Mouse (Mus musculus) midbrain, embryonic 12.5 days (tissue): ENCODE results near the gene Mrpl39. TPM values are rescaled to one million over a fixed set of nuclear protein-coding genes. Genes with fewer than 3 reads are reported as not detected.
A peak's percentile ranks its signal among the peaks of the same experiment; 100 is the strongest.

Experiments
- ATAC-seq: fragments of 200-750 bp; cut with Nextera tagmentation; 2 replicates; pipeline ENCODE4 v1.8.0; 2017; ENCODE audit warnings: low read depth, moderate TSS enrichment, moderate library complexity; ENCODE audit not compliant: low FRiP score
- H3K27ac ChIP-seq: fragments of 300-500 bp; sonication (generic); replicated peaks from 2 replicates; pipeline ENCODE4 v1.5.1; 2016; ENCODE audit warnings: mild to moderate bottlenecking
- H3K27me3 ChIP-seq: fragments of 300-500 bp; sonication (generic); 2 replicates; pipeline ENCODE4 v1.6.1; 2016; ENCODE audit warnings: mild to moderate bottlenecking
- H3K36me3 ChIP-seq: fragments of 300-500 bp; sonication (generic); 2 replicates; pipeline ENCODE4 v1.6.1; 2016
- H3K4me1 ChIP-seq: fragments of 300-500 bp; sonication (generic); 2 replicates; pipeline ENCODE4 v1.6.1; 2016
- H3K4me2 ChIP-seq: fragments of 300-500 bp; sonication (generic); replicated peaks from 2 replicates; pipeline ENCODE4 v1.6.1; 2016; ENCODE audit warnings: mild to moderate bottlenecking, moderate library complexity
- H3K4me3 ChIP-seq: fragments of 300-500 bp; sonication (generic); 2 replicates; pipeline ENCODE4 v1.5.1; 2016; ENCODE audit warnings: mild to moderate bottlenecking
- H3K9ac ChIP-seq: fragments of 300-500 bp; sonication (generic); replicated peaks from 2 replicates; pipeline ENCODE4 v1.6.1; 2016; ENCODE audit warnings: mild to moderate bottlenecking, moderate library complexity
- H3K9me3 ChIP-seq: fragments of 300-500 bp; sonication (generic); 2 replicates; pipeline ENCODE4 v1.6.1; 2016; ENCODE audit warnings: mild to moderate bottlenecking
- WGBS: fragments of 180-500 bp; shearing (Covaris S2); methylation state at CpG from one replicate; pipeline ENCODE4 v1.1.7; 2016; 5-methylcytosine and 5-hydroxymethylcytosine counted together
- polyA plus RNA-seq: library from polyadenylated mRNA; unstranded; fragments of >200 nt; fragmentation: Nextera tagmentation; extraction: Ambion mirVana; gene quantifications from 2 replicates; pipeline ENCODE4 v1.2.1, GENCODE M21; 2016

Gene Mrpl39
- polyA plus RNA-seq, 1 experiment from 2014 or later: 51.3 TPM

DNA sequence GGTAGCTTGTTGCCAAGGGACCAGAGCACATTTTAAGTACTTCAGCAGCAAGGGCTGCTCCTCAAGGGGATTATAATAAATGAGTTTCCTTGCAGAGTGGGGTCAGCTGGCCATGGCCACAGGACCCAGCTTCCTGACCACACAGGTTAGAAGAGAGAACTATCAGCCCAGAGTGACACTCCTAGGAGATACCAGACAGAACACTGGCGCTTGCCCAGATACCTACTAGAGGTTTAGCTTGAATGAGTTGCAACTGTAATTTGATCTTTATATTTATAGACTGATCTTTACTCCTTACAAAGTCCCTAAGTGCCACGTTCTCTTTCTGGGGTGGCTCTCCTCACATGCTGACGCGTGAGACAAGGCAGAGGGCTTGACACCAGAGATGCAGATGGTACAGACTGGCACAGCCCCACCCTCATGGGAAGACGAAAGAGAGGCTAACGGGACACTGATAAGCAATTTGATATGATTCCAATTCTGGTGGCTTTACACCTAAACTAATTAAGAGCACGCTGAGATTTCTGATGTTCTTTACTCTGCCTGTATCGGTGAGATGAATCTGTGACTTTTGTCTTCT lies 30.8 kb downstream of the Mrpl39 start:
- H3K9ac ChIP-seq: no peak overlapping the region
- peaks cover 7% of the 10 kb centered on the region; the same call in 1 of the 2 replicates for H3K4me1 ChIP-seq
- H3K36me3 ChIP-seq: no peaks in the 10 kb centered on the region
- WGBS: 81% methylated on average over 8 of the region's 8 CpGs
- H3K9me3 ChIP-seq: no peaks in the 10 kb centered on the region
- no peak overlapping the region for H3K4me2 ChIP-seq
- H3K27ac ChIP-seq: no peak overlapping the region
- no peak for ATAC-seq
- H3K4me3 ChIP-seq: no peak overlapping the region
- H3K27me3 ChIP-seq: peaks cover 23% of the 10 kb centered on the region

DNA sequence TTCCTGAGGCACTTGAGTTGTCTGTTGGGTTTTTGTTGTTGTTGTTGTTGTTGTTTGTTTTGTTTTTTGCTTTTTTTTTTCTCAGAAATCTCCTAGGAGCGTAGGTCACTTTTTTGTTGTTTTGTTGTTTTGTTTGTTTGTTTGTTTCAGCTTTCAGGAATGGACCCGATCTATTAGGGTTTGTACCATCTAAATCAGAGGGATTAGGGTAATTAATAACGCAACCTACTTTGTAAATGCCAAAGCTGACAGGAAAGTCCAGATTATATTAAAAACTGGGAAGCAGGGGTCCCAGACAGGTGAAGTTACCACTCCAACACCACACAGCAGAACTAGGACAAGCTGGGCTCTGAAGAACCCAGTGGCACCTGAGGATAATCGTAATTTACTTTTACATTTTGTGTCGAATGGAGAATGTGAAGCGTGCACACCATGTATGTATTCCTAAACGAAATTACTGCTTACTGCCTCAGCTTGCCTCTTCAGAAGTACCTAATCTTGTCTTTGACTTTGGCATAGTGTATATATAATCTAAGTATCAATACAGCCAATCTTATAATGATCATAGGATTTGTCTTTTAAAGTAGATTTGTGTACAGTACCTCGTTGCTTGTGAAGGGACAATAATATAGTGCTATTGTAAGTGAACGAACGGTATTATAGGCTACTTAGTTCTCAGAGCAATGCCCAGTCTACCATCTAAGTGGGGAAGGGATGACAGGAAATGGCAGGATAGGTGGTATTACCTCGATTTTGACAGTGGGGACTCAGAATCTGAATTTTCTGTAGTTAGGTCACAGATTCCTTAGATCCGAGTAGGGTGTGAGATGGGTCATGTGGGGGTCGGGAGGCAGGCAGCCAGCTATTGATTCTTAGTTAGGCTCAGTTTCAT lies 31.5 kb downstream of the Mrpl39 start:
- peaks cover 23% of the 10 kb centered on the region for H3K27me3 ChIP-seq
- peak overlapping the region; percentile 98 for H3K4me2 ChIP-seq
- H3K36me3 ChIP-seq: no peaks in the 10 kb centered on the region
- H3K4me3 ChIP-seq: peak overlapping the region; percentile 58
- WGBS: 68% methylated on average over 13 of the region's 13 CpGs
- no peak overlapping the region for H3K9ac ChIP-seq
- no peak for ATAC-seq
- H3K9me3 ChIP-seq: no peaks in the 10 kb centered on the region
- H3K27ac ChIP-seq: no peak overlapping the region
- peaks cover 7% of the 10 kb centered on the region; the same call in 1 of the 2 replicates for H3K4me1 ChIP-seq

DNA sequence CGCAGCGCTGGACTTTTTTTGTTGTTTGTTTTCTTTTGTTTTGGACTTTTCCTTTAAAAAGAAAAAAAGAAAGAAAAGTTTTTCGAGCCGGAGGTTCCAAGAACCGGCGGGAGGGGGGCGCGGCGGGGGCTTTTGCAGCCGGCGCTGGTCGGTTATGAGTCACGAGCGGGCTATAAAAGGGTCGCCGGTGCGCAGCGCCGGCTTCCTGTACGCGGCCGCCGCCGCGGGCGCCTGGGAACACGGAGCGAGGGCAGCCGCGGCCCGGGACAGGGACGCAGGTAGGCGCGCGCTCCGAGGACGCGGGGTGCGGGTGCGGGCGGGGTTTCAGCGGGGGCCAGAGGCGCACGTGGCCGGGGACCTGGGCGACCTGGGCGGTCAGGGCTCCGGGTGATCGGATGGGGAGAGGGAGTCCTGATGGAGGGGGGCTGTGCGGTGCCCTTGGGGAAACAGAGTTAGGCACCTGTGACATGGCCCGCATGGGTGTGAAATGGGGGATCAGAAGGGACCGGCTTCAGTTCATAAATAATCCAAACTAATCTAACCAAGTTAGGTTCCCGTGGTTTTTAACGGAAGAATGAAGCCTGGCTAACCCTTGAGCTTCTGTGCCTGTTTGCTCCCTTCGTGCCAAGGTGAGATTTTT lies 32.3 kb downstream of the Mrpl39 start:
- Histone ChIP-seq H3K9me3 (no peaks in the 10 kb centered on the region), H3K9ac (peak overlapping the region; percentile 68; the same call in 1 of the 2 replicates), H3K4me3 (peak overlapping the region; percentile 58), H3K27ac (no peak overlapping the region), H3K4me2 (peak overlapping the region; percentile 98), H3K4me1 (peaks cover 7% of the 10 kb centered on the region; the same call in 1 of the 2 replicates), H3K36me3 (no peaks in the 10 kb centered on the region), H3K27me3 (peaks cover 23% of the 10 kb centered on the region)
- WGBS: under 1% methylated on average over 50 of the region's 55 CpGs
- ATAC-seq: peak; percentile 81

DNA sequence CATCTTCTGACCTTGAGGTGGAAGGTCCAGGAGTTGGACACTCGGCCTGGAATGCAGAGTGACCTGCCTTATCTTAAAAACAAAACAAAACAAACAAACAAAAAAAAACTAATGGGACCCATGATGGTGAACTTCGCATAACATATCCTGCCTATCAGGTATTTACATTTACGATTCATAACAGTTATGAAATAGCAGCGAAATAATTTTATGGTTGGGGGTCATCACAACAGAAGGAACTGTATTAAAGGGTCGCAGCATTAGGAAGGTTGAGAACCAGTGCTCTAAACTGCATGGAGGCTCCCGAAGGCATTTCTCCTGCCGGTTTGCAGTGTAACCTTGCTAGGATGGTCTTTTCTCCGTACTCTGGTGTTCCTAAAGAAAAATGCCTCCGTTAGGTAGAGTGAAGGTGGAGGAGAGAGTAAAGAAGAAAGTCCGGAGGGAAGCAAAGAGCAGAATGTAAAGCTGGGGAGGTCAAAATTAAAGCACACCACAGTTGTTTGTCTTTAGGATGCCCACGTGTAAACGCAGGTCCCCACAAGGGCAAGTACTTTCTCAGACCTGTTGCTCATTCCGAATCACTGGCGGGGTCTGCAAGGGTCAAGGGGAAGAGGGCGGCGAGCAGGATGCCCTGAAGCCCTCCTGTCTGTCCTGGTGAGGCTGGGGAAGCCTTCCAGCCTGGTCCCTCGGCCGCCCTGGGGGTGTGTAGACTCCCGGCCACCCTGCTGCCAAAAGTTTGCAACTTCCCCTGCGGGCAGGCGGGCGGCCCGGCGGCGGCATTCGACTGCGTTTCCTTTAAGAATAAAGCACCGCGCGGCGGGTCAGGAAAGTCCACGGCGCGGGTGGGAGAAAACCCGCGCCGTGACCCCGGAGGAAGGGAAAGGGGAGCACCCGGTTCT lies 33.1 kb downstream of the Mrpl39 start:
- H3K9ac ChIP-seq: peak overlapping the region; percentile 68; the same call in 1 of the 2 replicates
- WGBS: 13% methylated on average over 39 of the region's 39 CpGs

DNA sequence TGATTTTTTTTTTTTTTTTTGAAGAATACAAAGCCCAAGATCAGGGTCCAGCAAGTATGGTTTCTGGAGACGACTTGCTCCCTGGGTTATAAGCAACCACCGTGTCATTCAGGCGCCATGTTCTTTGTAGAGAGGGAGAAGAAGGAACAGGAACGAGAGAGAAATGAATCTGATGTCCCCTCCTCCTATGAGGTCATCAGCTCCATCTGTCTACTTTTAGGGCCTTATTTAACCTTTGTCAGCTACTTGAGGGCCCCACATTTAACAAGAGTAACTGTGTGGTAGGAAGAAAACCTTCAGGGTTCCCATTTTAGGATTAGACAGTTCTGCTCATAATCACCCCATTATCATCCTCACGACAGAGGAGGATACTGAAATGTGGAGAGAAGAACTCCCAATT lies 34.5 kb downstream of the Mrpl39 start:
- WGBS: 92% methylated on average over 5 of the region's 5 CpGs
- no peak for ATAC-seq
- Histone ChIP-seq H3K9ac (no peak overlapping the region), H3K4me3 (no peak overlapping the region), H3K4me1 (peaks cover 7% of the 10 kb centered on the region; the same call in 1 of the 2 replicates), H3K9me3 (no peaks in the 10 kb centered on the region), H3K27ac (no peak overlapping the region), H3K36me3 (no peaks in the 10 kb centered on the region), H3K4me2 (no peak overlapping the region), H3K27me3 (peaks cover 23% of the 10 kb centered on the region)

More for the DNA sequence above, 33.1 kb downstream of the Mrpl39 start:
- Histone ChIP-seq H3K27me3 (peaks cover 23% of the 10 kb centered on the region), H3K4me2 (peak overlapping the region; percentile 98), H3K9me3 (no peaks in the 10 kb centered on the region), H3K4me3 (peak overlapping the region; percentile 58), H3K27ac (no peak overlapping the region), H3K36me3 (no peaks in the 10 kb centered on the region), H3K4me1 (peaks cover 7% of the 10 kb centered on the region; the same call in 1 of the 2 replicates)
- peak; percentile 62 for ATAC-seq

DNA sequence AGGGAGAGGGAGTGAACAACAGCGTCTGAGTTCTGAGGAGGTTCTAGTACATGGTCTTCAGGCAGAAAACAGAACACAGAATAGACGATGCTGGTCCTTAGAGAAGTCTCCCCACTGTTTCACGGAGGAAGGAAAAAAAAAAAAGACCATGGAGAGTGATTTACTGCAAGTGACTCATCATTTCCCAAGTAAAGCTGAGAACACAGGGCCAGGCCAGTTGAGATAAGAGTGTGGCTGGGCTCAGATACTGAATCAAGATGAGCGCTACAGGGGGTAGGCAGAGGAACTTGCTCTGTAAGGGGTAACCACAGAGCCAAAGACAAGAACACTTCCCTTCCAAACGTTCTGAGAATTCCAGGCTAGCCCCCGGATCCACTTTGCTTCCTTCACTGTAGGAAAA lies 36.8 kb downstream of the Mrpl39 start:
- 72% methylated on average over 6 of the region's 6 CpGs for WGBS
- Histone ChIP-seq H3K9ac (no peak overlapping the region), H3K4me2 (no peak overlapping the region), H3K4me3 (no peak overlapping the region), H3K9me3 (no peaks in the 10 kb centered on the region), H3K4me1 (peaks cover 7% of the 10 kb centered on the region; the same call in 1 of the 2 replicates), H3K27me3 (peaks cover 13% of the 10 kb centered on the region), H3K27ac (no peak overlapping the region), H3K36me3 (no peaks in the 10 kb centered on the region)
- ATAC-seq: no peak

DNA sequence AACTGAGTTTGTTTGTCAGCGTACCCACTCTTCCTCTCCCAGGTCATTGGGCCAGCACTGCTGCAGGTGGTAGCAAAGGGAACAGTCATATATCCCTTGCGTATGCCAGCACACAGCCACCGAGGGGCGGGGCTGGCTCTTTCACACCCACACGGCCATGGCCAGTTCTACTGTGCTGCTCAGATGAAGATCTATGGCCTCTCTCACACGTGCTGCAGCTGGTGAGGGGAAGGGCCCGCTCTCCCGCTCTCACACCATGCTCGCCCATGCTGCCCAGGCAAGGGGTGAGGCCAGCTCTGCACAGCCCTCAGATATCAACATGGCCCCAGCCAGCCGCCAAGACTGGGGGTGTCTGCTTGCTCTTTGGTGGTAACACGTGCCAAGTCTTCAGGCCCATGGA lies 39.4 kb downstream of the Mrpl39 start:
- H3K36me3 ChIP-seq: no peaks in the 10 kb centered on the region
- no peak for ATAC-seq

DNA sequence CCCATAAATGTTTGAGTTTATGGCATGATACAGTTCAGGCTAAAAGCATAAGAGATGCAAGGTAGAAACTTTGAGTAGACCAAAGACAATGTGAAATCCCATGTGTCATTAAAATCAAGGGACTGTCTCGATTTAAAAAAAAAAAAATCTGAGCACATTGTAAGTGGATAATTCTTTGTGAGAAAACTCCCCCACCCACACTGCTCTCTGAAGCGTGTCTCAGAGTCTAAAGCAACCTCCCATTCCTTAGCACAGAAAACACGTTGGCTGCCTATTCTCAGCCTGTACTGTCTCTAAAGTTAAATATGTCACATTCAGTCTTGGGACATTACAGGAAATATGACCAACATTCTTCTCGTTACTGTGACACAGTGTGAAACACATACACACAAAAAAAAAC lies 53.6 kb downstream of the Mrpl39 start:
- no peak overlapping the region for H3K4me2 ChIP-seq
- no peaks in the 10 kb centered on the region for H3K27me3 ChIP-seq
- no peak overlapping the region for H3K9ac ChIP-seq
- no peaks in the 10 kb centered on the region for H3K4me1 ChIP-seq
- WGBS: 76% methylated on average over 4 of the region's 4 CpGs
- no peak overlapping the region for H3K27ac ChIP-seq
- no peaks in the 10 kb centered on the region for H3K36me3 ChIP-seq
- no peaks in the 10 kb centered on the region for H3K9me3 ChIP-seq
- no peak for ATAC-seq
- H3K4me3 ChIP-seq: no peak overlapping the region

More for the DNA sequence above, 39.4 kb downstream of the Mrpl39 start:
- Histone ChIP-seq H3K4me2 (no peak overlapping the region), H3K4me3 (no peak overlapping the region), H3K27me3 (no peaks in the 10 kb centered on the region), H3K27ac (no peak overlapping the region), H3K4me1 (no peaks in the 10 kb centered on the region), H3K9ac (no peak overlapping the region), H3K9me3 (no peaks in the 10 kb centered on the region)
- WGBS: 89% methylated on average over 11 of the region's 11 CpGs

DNA sequence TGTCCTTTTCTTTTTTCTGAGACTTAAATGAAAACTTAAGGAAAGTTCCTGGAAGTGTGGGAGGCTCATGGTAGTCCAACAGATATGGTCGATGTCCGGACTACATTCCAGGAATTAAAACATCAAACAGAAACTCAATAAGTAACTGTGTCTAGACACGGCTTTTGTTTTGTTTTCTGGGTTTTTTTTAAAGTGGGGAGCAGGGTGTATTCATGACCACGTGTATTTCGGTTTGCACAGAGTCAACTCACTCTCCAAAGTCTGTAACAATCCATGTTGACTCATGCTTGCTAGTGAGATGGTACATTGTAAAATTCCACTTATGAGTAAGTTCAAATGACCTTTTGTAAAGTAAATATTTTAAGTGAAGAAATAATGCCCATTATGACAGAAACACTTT lies 54.8 kb downstream of the Mrpl39 start:
- Histone ChIP-seq H3K4me1 (no peaks in the 10 kb centered on the region), H3K9ac (no peak overlapping the region), H3K4me2 (no peak overlapping the region), H3K27ac (no peak overlapping the region), H3K9me3 (no peaks in the 10 kb centered on the region), H3K27me3 (no peaks in the 10 kb centered on the region), H3K4me3 (no peak overlapping the region), H3K36me3 (no peaks in the 10 kb centered on the region)
- WGBS: 79% methylated on average over 5 of the region's 5 CpGs
- ATAC-seq: no peak

DNA sequence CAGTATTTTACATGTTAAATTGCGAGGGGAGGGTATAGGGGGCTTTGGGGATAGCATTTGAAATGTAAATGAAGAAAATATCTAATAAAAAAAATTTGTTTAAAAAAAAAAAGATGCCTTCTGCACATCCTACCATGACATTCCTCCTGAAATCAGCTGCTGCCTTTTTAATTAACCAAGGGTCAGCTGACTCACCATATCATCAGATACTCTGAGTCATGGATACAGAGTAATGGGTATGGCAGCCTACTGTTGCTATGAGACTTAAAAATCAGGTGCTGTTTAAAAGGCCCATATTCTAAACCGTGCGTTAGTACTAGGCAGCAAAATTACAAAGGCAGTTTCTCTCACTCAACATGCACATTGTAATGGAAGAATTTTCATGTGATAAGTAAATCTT lies 58.2 kb downstream of the Mrpl39 start:
- H3K27me3 ChIP-seq: no peaks in the 10 kb centered on the region
- H3K9me3 ChIP-seq: no peaks in the 10 kb centered on the region
- no peak overlapping the region for H3K27ac ChIP-seq
- no peaks in the 10 kb centered on the region for H3K4me1 ChIP-seq
- no peak overlapping the region for H3K4me2 ChIP-seq
- WGBS: 80% methylated on average over 3 of the region's 3 CpGs
- no peaks in the 10 kb centered on the region for H3K36me3 ChIP-seq
- no peak overlapping the region for H3K9ac ChIP-seq
- H3K4me3 ChIP-seq: no peak overlapping the region
- ATAC-seq: no peak
